ENCODE assay signal across 7 mouse cellular contexts in genomic region chr10:59920810-59921681, GRCm38 (mm10). TPM values are rescaled to one million over a fixed set of nuclear protein-coding genes. Genes with fewer than 3 reads are reported as not detected.
A peak's percentile ranks its signal among the peaks of the same experiment; 100 is the strongest.
DNase-seq lines count a peak whose midpoint lies in the region; ATAC-seq lines count a peak whose summit lies in the region.

No protein-coding gene starts in this region.

- peak overlapping the region; percentile 31 for H3K4me3 ChIP-seq in hindbrain, embryonic 14.5 days (replicated peaks; ENCODE audit: low read length)
- peak overlapping the region; percentile 32 for H3K4me3 ChIP-seq in macrophage (ENCODE audit: inconsistent target)

- H3K27me3 ChIP-seq in hindbrain, embryonic 14.5 days (ENCODE audit: control insufficient read depth, insufficient read depth, low read length) = no peaks in the 10 kb centered on the region

- peak overlapping the region; percentile 63 for H3K9ac ChIP-seq in hindbrain, embryonic 14.5 days

- H3K36me3 ChIP-seq in hindbrain, embryonic 14.5 days (replicated peaks; ENCODE audit: control insufficient read depth, insufficient read depth) = no peaks in the 10 kb centered on the region
- H3K36me3 ChIP-seq in macrophage (ENCODE audit: inconsistent target) = no peaks in the 10 kb centered on the region

- no peaks in the 10 kb centered on the region for H3K9me3 ChIP-seq in hindbrain, embryonic 14.5 days (ENCODE audit: control insufficient read depth, low read length)

- 3% methylated on average over 33 of the region's 33 CpGs for WGBS in hindbrain, embryonic 14.5 days
- 18% methylated on average over 33 of the region's 33 CpGs for WGBS in macrophage (ENCODE audit: missing documents)

- peak overlapping the region; percentile 66 for H3K4me2 ChIP-seq in hindbrain, embryonic 14.5 days (replicated peaks)

- H3K27ac ChIP-seq in hindbrain, embryonic 14.5 days = peak overlapping the region; percentile 75
- no peak overlapping the region for H3K27ac ChIP-seq in macrophage

- no peaks in the 10 kb centered on the region for H3K79me2 ChIP-seq in macrophage (ENCODE audit: inconsistent target)

- ATAC-seq in hindbrain, embryonic 14.5 days (ENCODE audit: low FRiP score) = peak; percentile 70

- H3K4me1 ChIP-seq in hindbrain, embryonic 14.5 days (replicated peaks; ENCODE audit: control insufficient read depth, insufficient read depth, low read length) = peaks cover 18% of the 10 kb centered on the region

- DNase-seq in ZHBTc4 (ENCODE audit: low read depth, low spot score) = peak; percentile 57
- DNase-seq in cerebellum, adult 8-10 months = peak; percentile 56
- peak; percentile 55 to 71 for DNase-seq in frontal cortex, postnatal 10 days (ENCODE audit: low spot score in 2 of 2)
- peak; percentile 67 for DNase-seq in hindbrain, embryonic 14.5 days (ENCODE audit: low spot score)
- peak; percentile 63 to 65 for DNase-seq in left cerebral cortex, adult 8-10 months (ENCODE audit: low spot score in 2 of 2)
- DNase-seq in spleen, adult 12 weeks (ENCODE audit: low spot score) = peak; percentile 71

RNA-seq across cellular contexts. Expression of gene Ddit4, which starts 30.6 kb away (rescaled TPM):
- polyA plus RNA-seq in hindbrain, embryonic 14.5 days (2014; fragmentation: Nextera tagmentation; extraction: Ambion mirVana) = 8.8 and 10.5 TPM in 2 replicates
- total RNA-seq in left cerebral cortex, adult 8-10 months (2022) = 10 to 100 TPM; 35.6 to 58.9 (median 44.0) TPM
- 1 to 10 TPM in 18 of 26 experiments, under 1 TPM in 5, not detected in 3; 0.55 to 7.6 (median 2.5) TPM for total RNA-seq in macrophage (2018; cell fraction: chromatin; rRNA removed)
- 1 to 10 TPM in 22 of 26 experiments, under 1 TPM in 4; 0.42 to 9.0 (median 3.0) TPM for total RNA-seq in macrophage (2018; cell fraction: cytosol; rRNA removed)
- 10 to 100 TPM in 1 of 26 experiments, 1 to 10 TPM in 23, under 1 TPM in 2; 0.77 to 10.4 (median 3.8) TPM for total RNA-seq in macrophage (2018; cell fraction: nucleus; rRNA removed)
- 2.2 to 4.5 TPM (median 4.1 TPM) in 3 replicates for polyA plus RNA-seq in macrophage (2018)

RNA-seq across cellular contexts. Expression of gene Dnajb12, which starts 41.7 kb away (rescaled TPM):
- 20.6 and 22.5 TPM in 2 replicates for polyA plus RNA-seq in hindbrain, embryonic 14.5 days (2014; fragmentation: Nextera tagmentation; extraction: Ambion mirVana)
- total RNA-seq in left cerebral cortex, adult 8-10 months (2022) = 10 to 100 TPM; 50.8 to 56.3 (median 54.1) TPM
- total RNA-seq in macrophage (2018; cell fraction: chromatin; rRNA removed) = 10 to 100 TPM; 22.6 to 37.6 (median 29.2) TPM
- 10 to 100 TPM; 32.5 to 45.7 (median 37.8) TPM for total RNA-seq in macrophage (2018; cell fraction: cytosol; rRNA removed)
- 10 to 100 TPM; 26.1 to 38.9 (median 31.3) TPM for total RNA-seq in macrophage (2018; cell fraction: nucleus; rRNA removed)
- polyA plus RNA-seq in macrophage (2018) = 24.9 to 38.2 TPM (median 31.2 TPM) in 3 replicates
